Mouse (Mus musculus): ENCODE results near the gene Tcf15.
A peak's percentile ranks its signal among the peaks of the same experiment; 100 is the strongest.

The Tcf15 gene

GRCm38 (mm10) chr2:152174861-152175260, 31.5 kb downstream of the Tcf15 start:
- DNase-seq (ENCODE audit: inconsistent ontology term): no peak

DNA sequence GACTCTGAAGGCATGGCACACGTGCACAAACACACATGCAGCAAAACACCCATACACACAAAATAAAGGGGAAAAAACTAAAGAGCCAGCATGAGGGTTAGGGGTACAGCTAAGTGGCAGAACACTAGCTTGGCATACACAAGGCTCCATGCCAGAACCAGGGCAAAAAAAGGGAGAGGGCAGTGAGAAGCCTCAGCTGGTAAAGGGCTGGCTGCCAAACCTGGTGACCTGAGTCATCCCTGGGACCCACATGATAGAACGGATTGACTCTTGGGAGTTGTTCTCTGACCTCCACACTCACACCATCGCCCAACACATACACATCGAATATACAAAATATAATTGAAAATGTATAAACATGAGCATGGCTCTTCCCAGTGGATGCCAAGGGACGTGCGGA, 33.3 kb downstream of the Tcf15 start:
- DNase-seq (ENCODE audit: inconsistent ontology term): no peak

DNA sequence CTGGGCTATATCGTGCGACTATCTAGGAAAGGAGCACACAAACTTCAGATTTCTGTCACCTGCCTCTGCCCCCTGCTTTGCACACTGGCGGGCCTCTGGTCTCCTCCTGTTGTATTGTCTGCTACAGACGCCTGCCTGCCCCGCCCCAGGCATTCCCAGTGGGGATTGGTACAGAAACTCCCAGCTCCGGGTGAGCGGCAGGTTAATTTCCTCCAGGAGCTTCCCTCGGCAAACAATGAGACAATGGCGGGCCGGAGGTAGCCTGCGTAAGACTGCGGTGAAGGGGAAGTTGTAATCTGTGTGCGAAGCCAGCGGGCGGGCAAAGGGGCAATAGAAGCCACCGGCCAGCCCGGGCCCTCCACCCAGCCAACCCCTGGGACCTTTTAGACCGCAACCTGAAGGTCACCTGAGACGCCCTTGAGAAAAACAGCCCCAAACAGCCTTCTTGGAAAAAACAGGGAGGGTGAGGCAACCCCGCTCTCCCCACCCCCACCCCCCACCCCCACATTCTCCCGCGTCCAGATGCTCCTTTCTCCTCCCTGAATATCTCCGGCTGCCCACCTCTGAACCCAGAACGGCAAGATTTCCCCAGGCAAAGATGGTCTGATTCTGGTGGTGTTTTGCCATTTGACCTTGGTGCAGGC, 33.9 kb downstream of the Tcf15 start:
- no peak for DNase-seq (ENCODE audit: inconsistent ontology term)

GRCm38 (mm10) chr2:152177806-152178170, 34.4 kb downstream of the Tcf15 start:
- no peak for DNase-seq (ENCODE audit: inconsistent ontology term)

DNA sequence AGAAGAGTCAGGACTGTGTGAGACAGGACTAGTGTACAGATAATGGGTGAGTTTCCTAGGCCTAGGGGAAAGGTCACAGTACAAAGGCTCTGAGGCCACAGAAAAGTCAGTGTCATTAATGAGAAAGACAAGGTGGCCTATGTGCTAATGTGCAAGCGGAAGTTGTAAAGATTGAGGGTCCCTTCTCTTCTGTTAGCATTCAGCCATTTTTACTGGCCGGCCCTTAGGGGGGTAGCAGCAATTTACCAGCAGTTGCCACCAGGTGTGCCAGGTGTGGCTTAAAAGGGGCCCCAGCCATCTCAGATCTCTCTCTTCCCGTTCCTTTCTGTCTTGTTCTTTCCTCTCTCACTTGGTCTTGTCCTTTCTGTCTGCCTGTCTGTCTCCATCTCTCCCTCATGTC, 35.0 kb downstream of the Tcf15 start:
- DNase-seq (ENCODE audit: inconsistent ontology term): no peak

- no peak for DNase-seq (ENCODE audit: inconsistent ontology term)
These were observed 35.9 kb downstream of the Tcf15 start for GRCm38 (mm10) chr2:152179301-152179700.

DNA sequence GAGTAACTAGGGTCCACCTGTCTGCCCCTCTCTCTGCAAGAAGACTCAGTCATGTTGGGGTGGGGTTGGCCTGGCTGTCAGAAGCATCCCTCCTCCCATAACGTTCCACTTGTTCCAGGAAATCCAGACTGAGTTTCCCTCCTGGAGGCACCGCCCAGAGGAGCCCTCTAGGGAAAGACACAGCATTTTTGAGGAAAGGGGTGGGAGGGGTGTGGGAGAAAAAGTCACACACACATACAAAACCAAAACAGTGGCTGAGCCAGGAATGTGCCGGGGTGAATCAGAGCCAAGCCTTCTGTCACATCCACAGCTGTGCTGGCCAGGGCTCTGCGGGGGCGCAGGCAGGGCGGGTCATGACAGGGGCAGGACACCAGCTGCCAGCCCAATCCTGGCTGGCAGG, 37.0 kb downstream of the Tcf15 start:
- DNase-seq (ENCODE audit: inconsistent ontology term): peak; percentile 92

DNA sequence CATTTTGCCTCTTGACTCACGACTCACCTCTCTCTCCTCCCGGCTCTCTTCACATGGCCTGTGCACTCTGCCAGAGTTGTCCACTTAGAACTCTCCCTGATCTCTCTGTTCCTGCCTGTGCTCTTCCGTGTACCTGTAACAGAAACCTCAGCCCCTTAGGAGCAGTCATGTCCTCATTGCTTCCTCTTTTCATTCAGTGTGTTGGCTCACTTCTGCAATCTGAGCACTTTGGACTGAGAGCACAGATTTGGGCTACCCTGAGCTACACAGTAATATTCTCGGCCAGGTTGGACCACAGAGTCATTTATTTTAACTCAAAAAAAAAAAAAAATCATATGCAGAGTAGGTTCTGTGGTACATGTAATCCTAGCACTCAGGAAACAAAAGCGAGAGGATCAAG, 43.8 kb downstream of the Tcf15 start:
- DNase-seq (ENCODE audit: inconsistent ontology term): no peak

DNA sequence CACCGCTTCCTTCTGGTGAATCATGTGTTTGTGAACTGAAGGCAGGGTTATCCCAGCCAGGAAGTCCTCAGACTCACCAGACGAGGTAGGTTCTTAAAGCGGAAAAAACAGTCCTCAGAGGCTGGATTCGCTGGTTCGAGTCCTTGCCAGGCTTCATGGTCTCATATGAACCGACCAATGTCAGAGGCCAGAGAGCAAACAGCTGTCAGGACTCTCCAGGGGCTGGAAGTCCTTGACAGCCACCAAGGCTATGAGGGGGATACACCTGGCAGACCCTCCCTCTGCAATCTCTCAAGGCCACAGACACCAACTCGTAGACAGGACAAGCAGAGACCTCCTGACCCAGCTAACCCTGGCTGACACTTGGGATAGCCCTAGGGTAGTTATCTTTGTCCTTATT, 45.9 kb downstream of the Tcf15 start:
- DNase-seq (ENCODE audit: inconsistent ontology term): no peak

- no peak for DNase-seq (ENCODE audit: inconsistent ontology term)
These were observed 46.3 kb downstream of the Tcf15 start for GRCm38 (mm10) chr2:152189640-152190039.

DNA sequence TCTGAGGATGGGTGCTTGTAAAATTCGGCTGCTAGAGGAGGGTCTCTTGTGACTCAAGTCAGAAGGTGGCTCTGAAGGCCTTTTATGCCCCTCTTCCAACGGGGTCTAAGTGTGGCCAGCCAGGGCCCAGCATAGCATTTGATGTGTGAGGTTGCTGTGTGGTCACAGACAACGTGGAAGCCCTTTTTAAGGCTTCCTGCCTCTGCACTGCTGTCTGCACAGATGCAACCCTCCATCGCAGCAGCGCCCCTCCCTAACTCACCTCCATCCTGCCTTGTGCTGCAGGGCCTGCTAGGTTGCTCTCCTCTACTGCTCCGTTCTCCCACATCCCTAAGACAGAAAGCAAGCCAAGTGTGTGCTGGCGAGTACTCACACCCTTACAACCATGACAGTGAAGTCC, 46.8 kb downstream of the Tcf15 start:
- DNase-seq (ENCODE audit: inconsistent ontology term): no peak

- DNase-seq (ENCODE audit: inconsistent ontology term): no peak
These were observed 49.4 kb downstream of the Tcf15 start for GRCm38 (mm10) chr2:152192591-152193345.

DNA sequence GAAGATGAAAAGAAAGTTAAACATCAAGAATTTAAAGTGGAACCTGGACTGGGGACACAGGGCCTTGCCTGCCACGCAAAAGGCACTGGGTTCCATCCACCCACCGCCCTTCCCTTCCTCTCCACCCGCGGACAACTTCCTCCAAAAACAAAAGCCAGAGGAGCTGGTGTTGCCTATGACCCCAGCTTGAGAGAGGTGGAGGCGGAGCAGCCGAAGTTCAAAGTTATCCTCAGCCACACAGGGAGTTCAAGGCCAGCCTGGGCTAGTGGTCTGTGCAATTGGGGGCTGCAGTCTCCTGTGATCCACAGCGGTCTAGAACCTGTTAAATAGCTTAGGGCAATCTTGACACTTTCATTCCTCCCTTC, 50.0 kb downstream of the Tcf15 start:
- DNase-seq (ENCODE audit: inconsistent ontology term): no peak

GRCm38 (mm10) chr2:152194586-152194985, 51.2 kb downstream of the Tcf15 start:
- DNase-seq (ENCODE audit: inconsistent ontology term): no peak

- no peak for DNase-seq (ENCODE audit: inconsistent ontology term)
These were observed 53.5 kb downstream of the Tcf15 start for GRCm38 (mm10) chr2:152196896-152197295.

DNA sequence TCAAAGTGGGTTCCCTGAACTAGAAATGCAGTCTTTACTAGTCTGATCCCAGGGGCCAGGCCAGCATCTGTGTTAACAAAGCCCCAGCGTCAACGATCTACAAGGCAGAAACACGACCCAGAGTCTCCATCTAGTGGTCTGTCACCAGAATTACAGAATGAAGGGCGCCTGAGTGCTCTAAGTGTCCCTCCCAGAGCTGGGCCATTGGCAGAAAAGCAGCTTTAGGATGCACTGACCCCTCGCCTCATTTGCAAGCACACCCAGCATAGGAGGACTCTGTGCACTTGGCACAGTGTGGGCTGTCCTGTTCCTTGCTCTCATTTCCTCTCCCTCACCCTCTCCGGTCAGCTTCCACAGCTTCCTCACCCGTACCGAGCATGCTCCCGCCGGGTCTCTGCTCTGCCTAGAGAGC, 53.9 kb downstream of the Tcf15 start:
- peak; percentile 60 for DNase-seq (ENCODE audit: inconsistent ontology term)

Data from Muller cell, postnatal 12 days (primary cell).